Mouse (Mus musculus) hindbrain, embryonic 16.5 days (tissue): ENCODE data around the gene Col6a5. TPM values are rescaled to one million over a fixed set of nuclear protein-coding genes. Genes with fewer than 3 reads are reported as not detected.

Experiments used
- ATAC-seq: fragments of 200-750 bp; cut with Nextera tagmentation; 2 replicates; pipeline ENCODE4 v1.8.0; 2017; ENCODE audit warnings: moderate TSS enrichment, moderate library complexity
- H3K27ac ChIP-seq: fragments of 300-500 bp; sonication (generic); 2 replicates; pipeline ENCODE4 v1.5.1; 2014; ENCODE audit warnings: low read depth, mild to moderate bottlenecking, control low read depth, low read length, moderate library complexity
- H3K27me3 ChIP-seq: fragments of 300-500 bp; sonication (generic); replicated peaks from 2 replicates; pipeline ENCODE4 v1.6.1; 2014; ENCODE audit warnings: low read length; ENCODE audit not compliant: control insufficient read depth, insufficient read depth
- H3K36me3 ChIP-seq: fragments of 300-500 bp; sonication (generic); 2 replicates; pipeline ENCODE4 v1.6.1; 2014; ENCODE audit warnings: mild to moderate bottlenecking, low read length, moderate library complexity, mixed read lengths; ENCODE audit not compliant: control insufficient read depth, insufficient read depth
- H3K4me1 ChIP-seq: fragments of 300-500 bp; sonication (generic); 2 replicates; pipeline ENCODE4 v1.6.1; 2014; ENCODE audit warnings: low read depth, low read length; ENCODE audit not compliant: control insufficient read depth, insufficient read depth
- H3K4me2 ChIP-seq: fragments of 300-500 bp; sonication (generic); 2 replicates; pipeline ENCODE4 v1.6.1; 2014; ENCODE audit warnings: mild to moderate bottlenecking, low read length, control low read depth, moderate library complexity
- H3K4me3 ChIP-seq: fragments of 300-500 bp; sonication (generic); 2 replicates; pipeline ENCODE4 v1.5.1; 2014; ENCODE audit warnings: mild to moderate bottlenecking, low read length, control low read depth, moderate library complexity
- H3K9ac ChIP-seq: fragments of 300-500 bp; sonication (generic); 2 replicates; pipeline ENCODE4 v1.6.1; 2014; ENCODE audit warnings: low read depth, mild to moderate bottlenecking, control low read depth, low read length, moderate library complexity
- H3K9me3 ChIP-seq: fragments of 300-500 bp; sonication (generic); 2 replicates; pipeline ENCODE4 v1.6.1; 2014; ENCODE audit warnings: mild to moderate bottlenecking, low read length, moderate library complexity; ENCODE audit not compliant: control insufficient read depth
- WGBS: fragments of 180-500 bp; shearing (Covaris S2); extraction: QIAGEN DNeasy Blood & Tissue Kit; methylation state at CpG from one replicate; pipeline ENCODE4 v1.1.7; 2014; 5-methylcytosine and 5-hydroxymethylcytosine counted together
- polyA plus RNA-seq: library from polyadenylated mRNA; unstranded; fragments of >200 nt; fragmentation: Nextera tagmentation; extraction: Ambion mirVana; gene quantifications from 2 replicates; pipeline ENCODE4 v1.2.1, GENCODE M21; 2015

Gene Col6a5
- polyA plus RNA-seq, 1 experiment from 2014 or later = 0.21 TPM

DNA sequence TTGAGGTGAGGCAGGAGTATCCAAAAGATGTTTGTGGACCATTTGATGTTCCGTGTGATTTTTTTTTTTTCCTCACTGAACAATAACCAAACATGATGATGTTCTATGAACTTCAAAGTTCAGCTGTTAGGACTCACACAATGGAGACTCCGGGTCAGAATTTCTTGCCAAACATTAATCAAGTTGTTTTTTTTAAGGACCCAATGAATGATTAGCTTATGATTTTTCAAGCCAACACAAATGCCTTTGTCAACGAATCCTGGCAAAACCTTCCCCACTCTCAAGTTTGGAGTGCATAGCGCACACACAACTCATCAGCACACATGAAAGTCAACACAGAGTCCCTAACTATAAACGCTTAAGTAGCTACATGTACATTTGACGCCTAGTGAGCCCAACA, 139.7 kb downstream of the Col6a5 start:
- no peak for ATAC-seq
- WGBS = 91% methylated on average over 6 of the region's 6 CpGs
- Histone ChIP-seq H3K27ac (no peak overlapping the region), H3K4me2 (no peak overlapping the region), H3K9me3 (no peaks in the 10 kb centered on the region), H3K4me1 (no peaks in the 10 kb centered on the region), H3K27me3 (no peaks in the 10 kb centered on the region), H3K4me3 (no peak overlapping the region), H3K9ac (no peak overlapping the region), H3K36me3 (no peaks in the 10 kb centered on the region)

DNA sequence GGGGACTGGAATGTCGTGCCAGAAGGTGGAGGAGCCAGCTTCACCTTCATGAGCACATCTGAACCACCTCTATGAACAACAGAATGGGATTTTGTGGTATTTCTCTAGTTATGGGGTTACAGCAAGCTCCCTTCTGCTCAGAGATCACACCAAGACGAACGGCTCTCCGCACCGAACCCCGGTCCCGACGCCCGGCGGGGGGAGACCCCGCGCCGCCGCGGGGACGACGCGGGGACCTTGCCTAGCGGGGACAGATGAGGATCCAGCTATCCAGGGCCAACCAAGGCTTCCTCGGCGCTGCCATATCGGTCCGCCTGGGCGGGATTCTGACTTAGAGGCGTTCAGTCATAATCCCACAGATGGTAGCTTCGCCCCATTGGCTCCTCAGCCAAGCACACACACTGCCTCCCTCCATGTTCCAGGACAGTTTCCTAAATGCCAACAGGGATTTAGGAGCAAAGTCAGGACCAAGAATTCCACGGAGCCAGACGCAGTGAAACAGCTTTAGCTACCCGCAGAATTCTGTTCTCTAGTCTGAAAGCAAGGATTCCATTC, 141.2 kb downstream of the Col6a5 start:
- Histone ChIP-seq H3K4me1 (no peaks in the 10 kb centered on the region), H3K27ac (no peak overlapping the region), H3K27me3 (no peaks in the 10 kb centered on the region), H3K4me2 (no peak overlapping the region), H3K36me3 (no peaks in the 10 kb centered on the region), H3K9ac (no peak overlapping the region), H3K9me3 (no peaks in the 10 kb centered on the region), H3K4me3 (no peak overlapping the region)
- 80% methylated on average over 29 of the region's 29 CpGs for WGBS
- ATAC-seq = no peak

DNA sequence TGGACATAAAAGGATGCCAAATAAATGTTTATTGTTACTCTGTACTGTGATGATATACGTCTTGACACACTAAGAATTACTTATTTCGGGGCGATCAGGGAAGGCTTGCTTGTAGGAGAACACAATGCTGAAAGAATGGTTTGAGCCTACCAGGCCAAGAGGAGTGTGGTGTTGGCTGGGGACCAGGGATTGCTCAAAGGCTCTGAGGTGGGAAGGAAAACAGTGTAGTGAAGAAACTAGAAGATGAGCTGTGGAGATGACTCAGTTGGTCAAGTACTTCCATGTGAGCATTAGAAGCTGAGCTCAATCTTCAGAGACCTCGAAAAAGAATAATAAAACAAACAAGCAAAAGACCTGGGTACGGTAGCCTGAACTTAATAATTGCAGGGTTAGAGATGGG, 146.0 kb downstream of the Col6a5 start:
- no peaks in the 10 kb centered on the region for H3K27me3 ChIP-seq
- H3K4me2 ChIP-seq = no peak overlapping the region
- no peaks in the 10 kb centered on the region for H3K4me1 ChIP-seq
- no peaks in the 10 kb centered on the region for H3K9me3 ChIP-seq
- no peak overlapping the region for H3K4me3 ChIP-seq
- no peak for ATAC-seq
- no peaks in the 10 kb centered on the region for H3K36me3 ChIP-seq
- H3K9ac ChIP-seq = no peak overlapping the region
- WGBS = 84% methylated on average over 5 of the region's 5 CpGs
- H3K27ac ChIP-seq = no peak overlapping the region

DNA sequence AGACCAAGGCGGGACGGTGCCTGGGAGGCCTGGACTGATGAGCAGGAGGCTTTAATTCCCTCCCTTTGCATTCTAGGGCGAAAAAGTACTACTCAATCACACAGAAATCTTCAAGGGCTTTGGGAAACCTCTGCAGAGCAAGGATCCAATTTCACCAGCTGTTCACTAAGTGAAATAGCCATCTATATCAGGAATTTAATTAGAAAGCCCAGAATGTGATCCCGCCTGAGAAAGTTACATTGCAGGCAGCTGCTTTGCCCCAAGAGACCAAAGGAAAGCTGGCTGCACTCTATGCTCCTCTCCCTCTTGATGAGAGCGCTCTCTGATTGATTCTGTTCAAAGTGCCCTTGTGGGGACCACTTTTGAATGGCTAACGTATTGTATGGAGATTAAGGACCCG, 149.0 kb downstream of the Col6a5 start:
- no peak overlapping the region for H3K4me2 ChIP-seq
- H3K4me3 ChIP-seq = no peak overlapping the region
- H3K9ac ChIP-seq = no peak overlapping the region
- no peaks in the 10 kb centered on the region for H3K4me1 ChIP-seq
- ATAC-seq = no peak
- no peaks in the 10 kb centered on the region for H3K9me3 ChIP-seq
- H3K36me3 ChIP-seq = no peaks in the 10 kb centered on the region
- no peak overlapping the region for H3K27ac ChIP-seq
- 48% methylated on average over 7 of the region's 7 CpGs for WGBS
- no peaks in the 10 kb centered on the region for H3K27me3 ChIP-seq

DNA sequence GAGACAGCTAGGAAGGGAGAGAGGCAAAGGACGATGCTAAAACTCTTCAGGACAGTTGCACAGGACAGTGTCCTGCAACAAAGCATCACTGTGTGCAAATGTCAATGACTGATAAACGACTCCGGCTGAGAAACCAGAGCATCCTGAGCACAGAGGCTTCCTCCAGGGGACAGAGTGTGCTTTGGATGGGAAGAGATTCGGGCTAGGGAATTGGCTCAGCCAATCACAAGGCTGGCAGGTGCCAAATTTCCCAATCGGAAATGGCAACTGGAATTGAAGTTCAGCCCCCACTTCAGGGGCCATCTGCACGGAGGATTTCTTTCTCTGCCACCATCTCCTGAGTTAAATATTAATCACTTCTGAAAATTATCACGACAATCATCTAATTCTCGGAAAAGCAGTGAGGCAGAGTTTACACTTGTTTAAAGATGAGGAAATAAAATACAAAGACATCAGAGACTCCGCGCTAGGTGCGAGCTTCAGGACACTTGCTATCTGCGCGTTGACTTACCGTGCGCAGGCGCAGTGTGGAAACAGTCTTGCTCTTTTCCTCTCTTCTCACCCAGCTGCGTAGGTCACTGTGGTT, 151.4 kb downstream of the Col6a5 start:
- ATAC-seq = no peak
- no peak overlapping the region for H3K27ac ChIP-seq
- no peaks in the 10 kb centered on the region for H3K4me1 ChIP-seq
- no peak overlapping the region for H3K4me3 ChIP-seq
- no peaks in the 10 kb centered on the region for H3K27me3 ChIP-seq
- no peaks in the 10 kb centered on the region for H3K9me3 ChIP-seq
- 80% methylated on average over 17 of the region's 17 CpGs for WGBS
- no peaks in the 10 kb centered on the region for H3K36me3 ChIP-seq
- no peak overlapping the region for H3K4me2 ChIP-seq
- no peak overlapping the region for H3K9ac ChIP-seq

Other genes with a start within 250 kb of the Col6a5 start
- gene Col6a6, start 132.5 kb downstream of the Col6a5 start, polyA plus RNA-seq = 0.25 and 0.34 TPM in 2 replicates
- 1.3 and 1.5 TPM in 2 replicates for gene Col6a4, start 136.1 kb upstream of the Col6a5 start, polyA plus RNA-seq
- gene Glyctk, start 197.5 kb upstream of the Col6a5 start, polyA plus RNA-seq = 2.1 TPM in 2 replicates
- 26.7 and 30.6 TPM in 2 replicates for gene Wdr82, start 210.3 kb upstream of the Col6a5 start, polyA plus RNA-seq
- 20.9 TPM in 2 replicates for gene Ppm1m, start 239.1 kb upstream of the Col6a5 start, polyA plus RNA-seq
- 49.9 and 50.3 TPM in 2 replicates for gene Twf2, start 242.5 kb upstream of the Col6a5 start, polyA plus RNA-seq